Comparison of ENCODE assay signal across 8 mouse cellular contexts in the genomic region with DNA sequence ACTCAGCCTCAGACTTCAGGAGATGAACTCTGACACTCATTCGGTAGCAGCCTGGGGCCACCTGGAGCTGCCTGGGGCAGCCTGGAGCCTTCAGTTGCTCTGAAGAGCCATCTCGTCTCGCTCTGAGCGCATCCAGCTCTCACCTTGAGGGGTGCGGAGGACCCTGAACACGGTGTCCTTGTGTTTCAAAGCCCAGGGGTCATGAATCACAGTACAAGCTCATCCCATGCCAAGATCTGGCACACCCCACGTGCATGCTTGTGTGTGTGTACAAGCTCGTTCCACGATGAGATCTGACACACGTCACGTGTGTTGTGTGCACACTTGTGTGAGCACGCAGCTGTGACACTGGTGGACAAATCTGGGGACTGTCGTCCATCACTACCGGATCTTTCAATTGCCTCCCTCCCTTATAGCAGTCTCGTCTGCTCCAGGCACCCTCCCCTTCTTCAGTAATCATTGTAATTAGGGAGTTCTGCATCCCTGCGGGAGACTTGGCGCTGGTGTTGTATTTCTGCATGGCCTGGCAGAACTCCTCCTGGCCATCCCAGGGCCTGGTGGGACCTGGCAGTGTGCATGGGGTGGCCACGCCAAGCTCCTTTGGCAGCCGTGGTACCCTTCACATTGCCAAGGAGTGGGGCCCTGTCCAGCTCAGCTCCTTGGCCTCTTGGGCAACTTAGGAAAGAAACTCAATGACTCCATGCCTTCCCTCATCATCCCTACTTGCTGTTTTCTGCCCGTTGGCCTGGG. TPM values are rescaled to one million over a fixed set of nuclear protein-coding genes. Genes with fewer than 3 reads are reported as not detected.
DNase-seq lines count a peak whose midpoint lies in the region; TF ChIP-seq lines count a peak whose summit lies in the region.
"Had no signal": no experiment of that assay in that cellular context is flagged by ENCODE, and none has a peak within 500 bp of the region (broad histone marks: within the 10 kb centered on the region; RNA-seq: fewer than 3 reads in every experiment).

No protein-coding gene starts in this region.

- H3K27ac ChIP-seq in layer of hippocampus, adult 2 months: no peak overlapping the region
- H3K27ac ChIP-seq: limb, embryonic 12.5 days had no signal

- no peak overlapping the region for H3K4me3 ChIP-seq in layer of hippocampus, adult 2 months
- H3K4me3 ChIP-seq: limb, embryonic 12.5 days had no signal

- DNase-seq in ovary, adult 18-20 months (ENCODE audit: low spot score): peak; percentile 32
- DNase-seq in ovary, postnatal 10 days (ENCODE audit: low spot score): no peak
- peak; percentile 90 to 93 for DNase-seq in cerebellum, postnatal 25 days
- peak; percentile 54 to 61 for DNase-seq in layer of hippocampus, adult 2 months (ENCODE audit: low spot score in 2 of 2)
- DNase-seq in spleen, postnatal 14 days (ENCODE audit: low spot score in 2 of 2): no peak
- no peak for DNase-seq in urinary bladder, postnatal 14 days (ENCODE audit: low spot score)
- DNase-seq in thymus, adult 18-20 months: no peak

- TF ChIP-seq CTCF in layer of hippocampus, adult 2 months (conservative IDR thresholded peaks at IDR 0.05): no peak

RNA-seq across cellular contexts. Expression of a gene that starts 27.8 kb away (rescaled TPM):
- total RNA-seq in layer of hippocampus, adult 2 months (2021): under 1 TPM; 0.49 to 0.66 TPM

RNA-seq across cellular contexts. Expression of a gene that starts 46.8 kb away (rescaled TPM):
- total RNA-seq in layer of hippocampus, adult 2 months (2021): 100 to 1,000 TPM; 125 to 131 TPM

Comparison
In these comparisons a context has a peak if more than half of its experiments do, and no peak if none do; other contexts are left out.
1. DNase-seq: peak in ovary, adult 18-20 months (single experiment), cerebellum, postnatal 25 days (2 of 2) and layer of hippocampus, adult 2 months (2 of 2); none in ovary, postnatal 10 days (single experiment), spleen, postnatal 14 days (0 of 2), urinary bladder, postnatal 14 days (single experiment) and thymus, adult 18-20 months (0 of 2).